Mouse (Mus musculus): ENCODE measurements around the gene Bbc3. TPM values are rescaled to one million over a fixed set of nuclear protein-coding genes. Genes with fewer than 3 reads are reported as not detected.
"Not testable (repeated sequence)": the region's sequence is repeated elsewhere in the genome, so short reads cannot be mapped to it uniquely, and the experiment has no call there.

Bbc3 gene
- total RNA-seq (2021), result 1 to 10 TPM; 3.3 to 9.1 TPM
- 62.4 and 114 TPM in 2 replicates for polyA plus RNA-seq (2012; rRNA removed)
- long read RNA-seq, transcript Bbc3-201 (4 exons, 1,814 nt), result major isoform, 5 of 13 reads
- long read RNA-seq, partial matches to known transcripts, result 0 of 13 reads
- long read RNA-seq, other reads (novel, unspliced or antisense), result 5 of 13 reads

- DNase-seq, result not testable (repeated sequence)
Measured at GRCm38 (mm10) chr7:16308093-16308492, at the start of gene Bbc3. Gene Bbc3, plus strand, starts transcription at chr7:16308393.

- no peak for DNase-seq
Measured at GRCm38 (mm10) chr7:16259110-16259590, 49.0 kb upstream of the Bbc3 start, which contains the start of gene C5ar1. Gene C5ar1, minus strand, starts transcription at chr7:16259540.

- no peak for DNase-seq
Measured at GRCm38 (mm10) chr7:16261097-16261496, 47.1 kb upstream of the Bbc3 start.

GRCm38 (mm10) chr7:16263015-16263787, 45.0 kb upstream of the Bbc3 start:
- peak; percentile 64 for DNase-seq

GRCm38 (mm10) chr7:16263843-16264242, 44.4 kb upstream of the Bbc3 start:
- DNase-seq, result no peak

- no peak for DNase-seq
Measured at GRCm38 (mm10) chr7:16265856-16266255, 42.3 kb upstream of the Bbc3 start.

- DNase-seq, result not testable (repeated sequence)
Measured at GRCm38 (mm10) chr7:16266593-16266992, 41.6 kb upstream of the Bbc3 start.

GRCm38 (mm10) chr7:16271139-16271538, 37.1 kb upstream of the Bbc3 start:
- no peak for DNase-seq

GRCm38 (mm10) chr7:16272681-16273080, 35.5 kb upstream of the Bbc3 start:
- DNase-seq, result peak; percentile 85

- DNase-seq, result peak; percentile 92
Measured at GRCm38 (mm10) chr7:16273081-16273765, 35.0 kb upstream of the Bbc3 start, which contains the start of gene Inafm1. Gene Inafm1, minus strand, starts transcription at chr7:16273617.

- DNase-seq, result peak; percentile 89
Measured at GRCm38 (mm10) chr7:16273766-16274140, 34.4 kb upstream of the Bbc3 start.

- no peak for DNase-seq
Measured at GRCm38 (mm10) chr7:16274922-16275890, 33.0 kb upstream of the Bbc3 start.

GRCm38 (mm10) chr7:16280721-16281120, 27.5 kb upstream of the Bbc3 start:
- no peak for DNase-seq

GRCm38 (mm10) chr7:16282334-16282733, 25.9 kb upstream of the Bbc3 start:
- no peak for DNase-seq

- DNase-seq, result no peak
Measured at GRCm38 (mm10) chr7:16284001-16284400, 24.2 kb upstream of the Bbc3 start.

GRCm38 (mm10) chr7:16284904-16285303, 23.3 kb upstream of the Bbc3 start:
- no peak for DNase-seq

- DNase-seq, result peak; percentile 84
Measured at GRCm38 (mm10) chr7:16285450-16286025, 22.7 kb upstream of the Bbc3 start.

GRCm38 (mm10) chr7:16286026-16286961, 21.9 kb upstream of the Bbc3 start, which contains the start of gene Ccdc9:
Gene Ccdc9, minus strand, starts transcription at chr7:16286795.
- DNase-seq, result peak; percentile 100

- DNase-seq, result no peak
Measured at GRCm38 (mm10) chr7:16287016-16287415, 21.2 kb upstream of the Bbc3 start.

- no peak for DNase-seq
Measured at GRCm38 (mm10) chr7:16287791-16288190, 20.4 kb upstream of the Bbc3 start.
